Mouse (Mus musculus) urinary bladder, postnatal 4 days (tissue): Measurements from ENCODE around the gene Isyna1.

Experiments used
- DNase-seq, 2 experiments: peaks; one replicate each; pipeline ENCODE4 v3.0.0; 2021 to 2022; ENCODE audit warnings: low spot score in 2 of 2

Isyna1 gene

DNA sequence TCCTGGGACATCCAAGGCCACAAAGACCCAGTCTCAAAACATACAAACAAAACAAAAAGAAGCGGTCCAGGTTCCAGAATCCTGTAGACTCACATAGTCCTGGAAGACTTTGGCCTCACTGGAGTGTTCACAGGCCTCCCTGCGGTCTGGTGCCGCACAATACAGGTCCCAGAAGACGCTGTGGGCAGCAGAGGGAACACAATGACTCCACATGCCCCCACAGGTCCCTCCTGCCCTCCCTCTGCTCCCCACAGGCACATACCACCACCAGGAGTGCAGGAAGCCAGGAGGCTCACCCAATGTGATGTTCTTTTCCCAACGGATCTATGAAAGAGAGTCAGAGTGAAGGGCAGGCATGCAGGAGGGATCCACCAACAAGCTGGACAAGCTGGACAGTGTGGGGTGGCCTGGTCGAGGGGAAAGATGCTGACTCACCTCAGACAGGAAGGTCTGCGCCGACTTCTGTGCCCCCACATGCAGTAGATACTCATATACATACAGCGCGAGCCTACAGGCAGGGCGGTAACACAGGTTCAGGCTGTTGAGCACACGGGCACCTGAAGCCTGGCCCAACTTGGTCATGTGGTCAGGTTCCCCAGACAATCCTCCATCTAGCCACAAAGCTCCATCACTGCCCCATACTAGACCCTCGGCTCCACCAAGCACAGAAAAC, 8.1 kb downstream of the Isyna1 start:
- no peak for DNase-seq

DNA sequence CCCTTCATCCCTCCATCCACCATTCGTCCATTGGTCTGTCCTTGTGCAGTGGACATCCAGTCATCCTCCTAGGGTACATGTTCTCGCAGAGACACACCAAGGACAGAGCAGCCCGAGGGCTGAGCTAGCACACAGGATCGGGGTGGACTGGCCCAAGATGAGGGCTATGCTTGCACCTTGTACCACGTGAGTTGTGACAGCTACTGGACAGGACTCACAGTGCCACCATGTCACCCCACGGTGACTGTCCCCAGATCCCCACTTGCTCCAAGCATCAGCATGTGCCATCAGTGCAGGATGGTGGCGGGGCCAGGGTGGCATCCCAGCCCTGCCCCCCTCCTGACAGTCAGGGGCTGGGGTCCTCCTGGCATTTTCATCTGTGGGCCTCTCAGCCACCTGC, 10.4 kb downstream of the Isyna1 start:
- DNase-seq, result no peak

DNA sequence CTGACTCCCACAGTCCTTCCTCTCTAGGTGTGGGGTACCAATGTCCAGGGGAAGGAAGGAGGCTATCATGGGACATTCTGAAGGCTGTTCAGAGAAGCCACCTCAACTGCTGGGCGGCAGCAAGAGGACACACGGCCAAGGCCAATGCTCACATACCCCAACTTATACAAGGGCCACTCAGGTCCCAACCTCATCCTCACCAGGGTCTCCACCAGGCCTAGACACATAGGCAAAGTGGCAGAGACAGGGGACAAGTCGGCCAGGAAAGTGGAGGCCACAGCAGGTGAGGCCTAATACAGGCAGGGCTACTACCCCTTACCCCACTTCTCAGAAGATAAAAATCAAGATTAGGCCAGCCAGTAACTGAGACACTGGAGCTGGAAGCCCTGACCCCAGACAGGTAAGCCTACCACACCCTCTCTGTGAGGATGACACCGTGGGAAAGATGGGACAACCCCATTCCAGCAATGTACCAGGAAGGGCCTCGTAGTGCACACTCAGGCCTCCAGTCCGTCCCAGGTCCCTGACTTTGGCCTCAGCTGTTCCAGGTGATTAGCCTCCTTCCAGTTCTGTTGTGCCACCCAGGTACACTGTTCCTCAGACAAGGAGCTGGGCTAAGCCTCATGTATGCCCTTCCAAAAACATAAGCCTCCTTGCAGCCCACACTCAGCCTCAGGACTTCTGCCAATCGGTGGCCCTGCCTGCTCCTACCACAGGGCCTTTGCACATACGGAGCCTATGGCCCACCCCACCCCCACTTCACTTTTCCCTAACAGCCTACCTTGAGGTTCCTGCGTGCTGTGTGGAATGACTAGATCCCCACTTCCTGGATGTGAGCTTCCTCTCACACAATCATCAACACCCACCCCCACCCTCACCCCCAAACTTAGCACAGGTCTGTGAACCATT, 12.0 kb downstream of the Isyna1 start:
- no peak for DNase-seq

DNA sequence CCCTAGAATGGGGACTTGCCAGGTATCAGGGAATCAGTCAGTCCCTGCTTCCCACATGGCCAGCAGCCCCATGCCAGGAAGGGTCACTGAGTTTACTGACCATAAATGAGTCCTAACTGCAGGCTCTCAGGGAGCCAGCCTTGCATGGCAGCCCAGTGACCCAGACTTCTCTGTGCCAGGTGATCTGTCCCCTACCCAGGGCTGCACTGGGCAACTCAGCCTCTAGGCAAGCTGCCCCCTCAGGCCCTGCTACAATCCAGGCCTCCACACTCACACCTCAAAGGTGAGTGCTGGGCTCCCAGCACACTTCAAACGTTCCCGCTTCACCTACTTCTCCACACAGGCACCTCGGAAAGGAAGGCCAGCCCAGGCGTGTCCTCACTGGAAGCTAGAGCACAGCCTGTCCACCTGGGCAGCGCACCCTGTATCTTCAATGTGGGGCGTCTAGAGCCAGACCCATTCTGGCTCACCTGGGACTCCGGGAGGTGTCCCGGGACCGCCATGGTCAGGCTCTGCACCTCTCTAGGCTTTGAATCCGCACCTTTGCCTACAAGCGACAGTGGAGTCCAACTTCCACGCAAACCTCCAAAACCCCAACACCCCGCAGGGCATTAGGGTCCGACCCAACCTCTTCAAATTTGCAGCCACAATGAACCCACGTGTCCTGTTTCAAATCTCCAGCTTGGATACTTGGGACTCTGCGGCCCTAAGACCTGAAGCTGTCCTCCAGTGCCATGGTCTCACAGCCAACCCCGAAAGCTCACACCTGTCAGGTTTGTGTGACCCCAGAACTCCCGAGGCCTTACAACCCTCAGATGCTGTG, 12.8 kb downstream of the Isyna1 start:
- DNase-seq, result no peak

DNA sequence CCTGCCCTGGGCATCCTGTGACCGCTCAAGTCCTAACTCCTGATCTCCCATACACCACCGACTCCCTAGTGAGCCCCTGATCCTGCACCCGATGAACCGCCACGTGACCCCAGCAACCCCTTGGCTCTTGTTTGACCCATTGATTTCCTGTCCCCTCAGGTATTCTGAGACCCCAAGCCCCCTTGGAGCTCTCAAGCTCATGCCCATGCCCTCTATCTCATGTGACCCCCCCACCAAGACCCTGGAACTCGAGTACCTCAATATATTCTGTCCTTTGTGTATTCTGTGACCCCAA, 13.4 kb downstream of the Isyna1 start:
- no peak for DNase-seq

DNA sequence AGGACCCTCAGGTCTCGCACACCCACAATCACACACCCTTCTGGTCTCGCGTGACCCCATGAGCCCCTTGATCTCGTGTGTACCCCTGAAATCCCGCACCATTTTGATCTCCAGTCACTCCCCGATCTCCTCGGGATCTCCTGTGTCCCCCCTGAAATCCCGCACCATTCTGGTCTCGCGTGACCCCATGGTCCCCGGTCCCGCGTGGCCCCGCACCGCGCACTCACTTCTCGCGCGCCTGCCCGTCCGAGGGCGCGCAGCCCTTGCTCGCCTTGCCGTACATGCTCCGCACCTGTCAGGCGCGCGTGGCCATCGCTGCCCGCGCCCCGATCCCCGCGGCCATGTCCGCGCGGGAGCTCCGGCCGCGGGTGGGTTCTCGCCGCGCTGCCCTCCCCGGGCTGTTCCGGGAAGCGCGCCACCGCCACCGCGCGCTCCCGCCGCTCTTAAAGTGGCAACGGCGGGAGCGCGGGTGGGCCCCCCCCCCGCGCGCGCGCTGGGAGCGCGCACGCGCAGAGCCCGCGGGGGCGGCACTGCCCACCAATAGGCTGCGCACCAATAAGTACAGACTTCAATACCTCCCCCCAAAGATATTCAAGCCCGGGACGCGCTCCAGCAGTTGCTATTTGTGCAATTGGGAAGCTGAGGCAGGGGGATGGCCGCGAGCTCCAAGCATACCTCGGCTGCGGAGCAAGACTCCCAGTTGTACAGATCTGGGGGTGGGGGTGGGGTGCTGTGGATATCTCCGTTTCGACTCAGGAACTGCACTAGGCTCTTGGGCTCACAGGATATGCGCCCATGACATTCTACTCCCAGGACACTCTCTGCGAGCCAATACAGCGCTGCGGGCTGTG, 13.9 kb downstream of the Isyna1 start:
- no peak for DNase-seq

DNA sequence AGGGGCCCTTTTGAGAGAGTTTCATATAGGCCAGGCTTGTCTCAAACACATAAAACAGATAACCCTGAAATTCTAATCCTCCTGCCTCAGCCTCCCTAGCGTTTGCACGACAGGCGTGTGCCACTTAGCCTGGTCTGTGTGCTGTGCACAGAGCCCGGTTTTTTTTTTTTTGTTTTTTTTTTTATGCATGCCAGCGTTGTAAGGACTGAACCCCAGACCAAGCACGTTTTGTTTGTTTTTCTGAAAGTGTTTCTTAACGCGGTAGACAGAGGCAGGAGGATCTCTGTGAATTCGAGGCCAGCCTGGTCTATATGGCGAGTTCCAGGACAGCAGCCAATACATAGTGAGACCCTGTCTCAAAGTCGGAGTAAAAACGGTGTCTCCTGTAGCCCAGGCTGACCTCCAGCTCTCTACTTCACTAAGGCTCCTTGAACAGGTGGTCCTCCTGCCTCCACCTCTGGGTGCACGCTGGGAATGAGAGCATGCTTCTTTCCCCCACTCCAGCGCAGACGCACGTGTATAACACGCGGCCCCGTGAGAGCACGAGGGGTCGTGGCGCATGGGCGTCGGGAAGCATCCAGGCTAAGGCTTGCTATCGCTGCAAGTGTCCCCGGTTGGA, 14.7 kb downstream of the Isyna1 start, which contains the start of gene Ssbp4:
Gene Ssbp4, minus strand, starts transcription at position 124 of the 619 bp plus-strand sequence.
- DNase-seq, result no peak

DNA sequence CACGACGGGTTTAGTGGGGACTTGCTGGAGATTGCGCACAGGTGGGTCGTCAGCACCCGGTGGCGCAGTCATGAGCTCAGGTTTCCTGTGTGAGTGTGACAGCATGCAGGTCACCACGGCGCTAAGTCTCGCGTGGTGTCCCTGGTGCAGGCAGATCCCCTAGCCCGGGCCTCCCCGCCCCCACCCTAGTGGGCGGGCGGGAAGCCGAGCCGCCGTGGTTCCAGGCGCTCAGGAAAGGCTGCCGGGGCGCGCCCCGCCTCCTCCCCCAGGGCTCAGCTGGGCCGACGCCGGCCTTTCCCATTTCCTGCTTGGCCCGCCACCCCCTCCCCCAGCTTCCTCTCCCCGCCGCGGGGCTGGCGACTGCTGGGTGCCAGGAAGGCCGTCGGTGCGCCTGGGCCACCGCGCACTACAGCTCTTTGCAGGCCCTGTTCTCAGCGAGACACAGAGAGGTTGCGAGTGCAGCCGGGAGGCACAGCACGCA, 15.2 kb downstream of the Isyna1 start:
- peak; percentile 90 to 91 for DNase-seq

DNA sequence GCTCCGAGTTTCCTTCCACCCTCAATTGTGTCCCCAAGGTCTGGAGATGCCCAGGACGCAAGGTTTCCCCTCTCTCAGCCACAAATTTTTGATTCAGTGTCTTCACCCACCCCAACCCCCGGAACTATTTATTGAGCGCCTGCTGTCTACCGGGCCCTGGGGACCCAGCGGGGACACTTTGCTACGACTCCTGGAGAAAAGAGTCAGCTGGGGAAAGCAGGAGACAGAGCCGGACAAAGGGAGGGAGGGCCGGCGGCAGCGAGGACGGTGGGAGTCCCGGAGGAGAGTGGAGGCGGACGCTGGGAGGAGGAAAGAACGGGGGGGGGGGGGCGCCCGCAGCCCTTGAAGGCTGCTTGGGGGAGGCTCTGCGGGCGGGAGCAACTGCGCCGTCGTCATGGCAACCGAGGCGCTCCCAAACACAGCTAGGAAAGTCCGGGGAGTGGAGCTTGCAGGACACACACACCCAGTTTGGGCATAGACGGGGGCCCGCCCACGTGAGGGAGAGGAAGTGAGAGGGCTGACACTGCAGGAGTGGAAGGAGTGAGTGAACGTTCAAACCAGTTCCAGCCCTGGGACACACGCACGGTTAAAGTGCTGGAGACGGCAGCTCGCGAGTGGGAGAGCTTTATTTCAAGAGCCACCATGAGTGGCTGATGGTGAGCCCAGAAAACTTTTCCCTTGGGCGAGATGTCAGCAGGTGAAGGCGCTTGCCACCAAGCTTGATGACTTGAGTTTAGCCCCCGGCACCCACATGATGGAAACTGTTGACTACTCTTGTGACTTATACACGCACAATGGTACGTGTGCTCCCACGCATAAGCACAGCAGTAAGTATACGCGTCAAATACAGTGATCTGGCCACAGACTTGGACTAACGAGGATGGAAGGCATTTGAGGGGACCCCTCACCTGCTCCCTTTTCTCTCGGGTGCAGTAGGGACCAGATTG, 15.9 kb downstream of the Isyna1 start:
- peak; percentile 89 to 93 for DNase-seq

DNA sequence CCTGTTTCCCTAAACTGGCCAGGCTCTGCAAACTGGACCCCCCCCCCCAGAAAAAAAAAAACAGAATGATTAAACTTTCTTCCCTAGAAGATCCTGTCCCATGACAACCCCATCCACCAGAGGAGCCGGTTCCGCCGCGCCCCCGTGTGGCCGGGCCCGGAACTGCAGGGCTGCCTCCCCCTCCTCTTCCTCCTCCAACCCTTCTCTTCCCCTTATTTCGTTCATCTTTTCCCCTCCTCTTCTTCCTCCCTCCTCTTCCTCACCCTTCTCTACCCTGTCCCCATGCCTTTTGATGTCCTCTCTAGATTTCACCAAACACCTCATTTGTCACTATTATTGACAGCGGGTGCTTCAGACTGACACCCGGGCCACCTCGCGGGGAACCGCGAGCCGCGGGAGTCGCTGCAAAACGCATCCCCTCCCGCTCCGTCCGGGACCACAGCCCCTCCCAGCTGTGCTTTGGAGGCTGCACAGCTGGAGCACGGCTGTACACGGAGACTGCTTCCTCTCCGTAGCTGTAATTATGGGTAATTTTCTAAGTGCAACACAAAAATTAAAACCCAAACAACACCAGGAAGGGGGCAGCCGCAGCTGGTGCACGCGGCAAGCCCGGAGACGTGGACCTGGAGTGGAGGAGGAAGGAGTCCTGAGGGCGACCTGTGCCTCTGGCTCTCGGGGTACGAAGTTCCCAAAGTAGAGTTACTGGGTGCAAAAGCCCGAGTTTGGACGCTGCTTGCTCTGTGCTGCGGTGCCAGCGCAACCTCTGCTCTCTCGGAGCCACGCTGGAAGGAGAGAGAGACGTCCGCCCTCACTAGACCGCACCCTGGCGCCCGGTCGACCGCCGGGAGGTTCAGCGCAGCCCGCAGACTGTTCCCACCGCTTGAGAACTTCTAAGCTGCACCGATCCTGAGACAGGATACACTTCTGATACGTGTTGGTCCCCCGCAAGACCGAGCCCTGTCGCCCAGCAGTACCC, 16.9 kb downstream of the Isyna1 start:
- DNase-seq, result peak; percentile 84 to 91

DNA sequence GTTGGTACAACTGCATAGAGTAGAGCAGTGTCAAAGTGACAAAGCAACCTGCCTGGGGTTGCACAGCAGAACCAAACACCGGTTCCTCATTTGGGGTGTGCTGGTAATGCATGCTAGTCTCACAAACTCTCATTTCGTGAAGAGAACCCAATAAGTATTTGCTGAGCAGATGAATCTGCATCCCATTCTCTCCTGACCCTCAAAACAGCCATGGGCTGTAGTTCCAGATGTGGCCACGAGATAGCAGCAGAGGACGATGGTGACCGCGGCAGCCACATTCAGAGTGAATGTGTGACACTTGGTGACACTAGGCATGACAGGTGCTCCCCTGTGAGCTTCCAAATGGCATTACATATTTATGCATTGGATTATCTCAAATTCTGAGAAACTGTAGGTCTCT, 17.7 kb downstream of the Isyna1 start:
- peak; percentile 70 to 88 for DNase-seq

DNA sequence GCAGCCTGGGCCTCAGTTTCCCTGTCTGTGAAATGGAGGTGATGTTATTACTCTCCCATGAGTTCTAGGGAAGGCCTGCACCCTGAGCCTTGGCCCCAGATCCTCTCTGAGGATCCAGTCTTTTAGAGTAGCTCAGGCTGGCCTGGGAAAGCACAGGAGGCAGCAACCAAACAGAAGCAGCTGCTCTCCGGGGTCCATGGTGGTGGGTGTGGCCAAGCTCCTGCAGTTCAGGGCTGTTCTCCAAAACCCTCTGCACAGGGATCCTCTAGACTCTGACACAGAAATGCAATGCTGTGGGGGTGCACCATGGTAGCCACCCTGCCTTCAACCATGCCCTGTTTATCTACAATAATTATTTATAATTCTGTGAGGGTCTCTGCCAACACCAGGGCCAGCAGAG, 19.6 kb downstream of the Isyna1 start:
- DNase-seq, result no peak

DNA sequence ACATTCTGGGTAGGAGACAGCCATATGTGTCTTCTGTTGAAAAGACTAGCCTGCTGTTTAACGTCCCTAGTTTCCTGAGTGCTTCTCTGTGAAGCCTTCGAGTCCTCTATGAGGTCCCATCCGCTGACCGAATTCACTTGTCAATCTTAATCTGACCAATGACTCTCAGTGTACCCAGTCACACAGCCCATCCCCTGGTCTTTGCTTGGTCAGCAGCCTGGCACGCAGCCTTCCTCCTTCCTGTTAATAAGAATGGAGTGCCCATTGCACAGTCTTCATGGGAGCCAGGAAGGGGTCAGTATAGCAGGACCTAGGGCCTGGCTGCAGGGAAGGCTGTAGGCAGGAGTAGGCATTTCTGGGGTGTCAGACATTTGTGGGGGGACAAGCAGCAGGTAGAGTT, 20.3 kb downstream of the Isyna1 start:
- no peak for DNase-seq

DNA sequence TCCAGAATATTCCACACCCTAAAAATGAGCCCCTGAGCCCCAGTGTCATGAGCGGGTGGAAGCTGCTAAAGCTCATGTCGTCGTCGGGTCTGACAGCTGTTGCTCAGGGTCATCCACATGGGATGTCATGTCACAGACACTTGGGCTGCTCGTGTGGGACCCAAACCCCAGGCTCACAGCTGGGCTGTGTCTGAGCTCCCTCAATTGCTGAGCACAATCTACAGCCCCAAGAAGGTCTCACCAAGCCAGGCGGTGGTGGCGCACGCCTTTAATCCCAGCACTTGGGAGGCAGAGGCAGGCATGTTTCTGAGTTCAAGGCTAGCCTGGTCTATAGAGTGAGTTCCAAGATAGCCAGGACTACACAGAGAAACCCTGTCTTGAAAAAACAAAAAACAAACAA, 21.1 kb downstream of the Isyna1 start:
- DNase-seq, result no peak

DNA sequence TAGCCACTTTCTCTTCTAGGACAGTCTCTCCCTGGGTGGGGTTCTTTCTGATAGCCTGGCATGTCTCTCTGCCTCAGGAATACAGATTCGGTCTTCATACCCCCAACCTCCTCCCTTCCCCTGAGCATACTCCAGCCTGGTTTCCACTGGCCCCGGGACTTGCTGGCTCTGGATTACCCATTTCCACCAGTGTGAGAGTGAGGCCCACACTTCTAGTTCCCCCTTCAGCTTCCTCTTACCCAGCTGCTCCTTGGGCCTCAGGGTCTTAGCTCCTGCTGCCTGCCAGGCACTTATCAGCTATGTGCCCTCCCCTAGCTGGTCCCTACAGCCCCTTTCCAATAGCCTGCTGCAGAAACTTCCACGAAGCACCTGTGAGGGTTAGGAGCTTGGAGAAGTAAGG, 21.7 kb downstream of the Isyna1 start, which contains the start of gene Lrrc25:
Gene Lrrc25, plus strand, starts transcription at position 262 of the 400 bp plus-strand sequence.
- no peak for DNase-seq

DNA sequence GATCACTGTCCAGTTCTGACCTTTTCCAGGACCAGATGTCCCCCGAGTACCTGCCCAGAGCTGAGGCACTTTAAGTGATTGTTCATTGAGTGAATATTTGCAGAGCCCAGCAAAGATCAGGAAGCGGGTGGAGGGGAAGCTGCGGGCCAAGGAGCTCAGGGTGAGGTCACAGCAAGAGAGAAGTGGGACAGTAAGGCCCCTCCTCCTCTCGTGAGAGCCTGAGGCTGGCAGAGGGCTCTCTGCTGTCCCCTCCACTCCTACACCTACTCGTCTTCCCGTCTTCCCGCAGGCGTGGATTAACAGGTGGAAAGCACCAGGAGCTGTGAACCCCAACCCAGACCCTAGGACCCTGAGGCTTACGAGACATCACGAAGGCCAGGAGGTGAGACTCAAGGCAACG, 22.5 kb downstream of the Isyna1 start:
- no peak for DNase-seq

DNA sequence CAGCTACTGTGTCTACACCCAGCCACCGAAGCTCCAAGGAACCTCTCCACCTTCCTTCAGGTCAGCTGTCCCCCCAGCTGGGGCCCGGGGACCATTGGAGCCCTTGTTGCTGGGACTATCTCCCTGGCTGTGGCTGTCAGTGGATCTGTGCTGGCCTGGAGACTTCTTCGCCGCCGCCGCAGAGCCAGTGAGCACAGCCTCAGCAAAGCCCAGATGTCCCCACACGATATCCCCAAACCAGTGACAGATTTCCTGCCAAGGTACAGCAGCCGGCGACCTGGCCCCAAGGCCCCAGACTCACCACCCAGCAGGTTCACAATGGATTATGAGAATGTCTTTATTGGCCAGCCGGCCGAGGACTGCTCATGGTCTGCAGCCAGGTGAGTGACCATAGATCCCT, 23.8 kb downstream of the Isyna1 start:
- DNase-seq, result no peak

DNA sequence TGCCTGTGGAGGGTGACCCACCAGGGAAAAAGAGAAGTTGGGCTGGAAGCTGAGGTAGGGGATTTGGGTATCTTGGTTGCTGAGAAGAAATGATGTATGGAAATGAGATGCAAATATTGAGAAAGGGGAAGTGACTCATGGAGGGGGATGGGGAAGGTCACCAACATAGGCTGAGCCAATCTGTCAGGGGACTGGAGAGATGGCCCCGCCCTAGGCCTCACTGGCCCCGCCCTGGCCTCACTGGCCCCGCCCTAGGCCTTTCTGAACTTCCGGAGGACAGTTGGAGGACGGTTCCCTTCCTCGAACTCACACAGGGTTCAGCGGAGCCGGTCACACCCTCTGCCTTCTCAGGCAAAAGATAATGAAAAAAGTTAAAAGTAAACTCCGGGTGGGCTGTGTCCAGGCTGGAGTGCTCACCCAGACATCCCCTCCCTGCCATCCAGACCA, 24.7 kb downstream of the Isyna1 start:
- no peak for DNase-seq
